Mouse (Mus musculus) E14TG2a.4 (cell line): Measurements from ENCODE around the gene Zbtb14.

Source experiments
- CTCF ChIP-seq: conservative IDR thresholded peaks from 2 replicates; pipeline ENCODE4 v1.5.1; 2014; ENCODE audit warnings: low read length
- NANOG ChIP-seq: IDR thresholded peaks from 2 replicates; pipeline ENCODE4 v1.6.1; 2014; ENCODE audit warnings: borderline replicate concordance, low read length, mixed read lengths

DNA sequence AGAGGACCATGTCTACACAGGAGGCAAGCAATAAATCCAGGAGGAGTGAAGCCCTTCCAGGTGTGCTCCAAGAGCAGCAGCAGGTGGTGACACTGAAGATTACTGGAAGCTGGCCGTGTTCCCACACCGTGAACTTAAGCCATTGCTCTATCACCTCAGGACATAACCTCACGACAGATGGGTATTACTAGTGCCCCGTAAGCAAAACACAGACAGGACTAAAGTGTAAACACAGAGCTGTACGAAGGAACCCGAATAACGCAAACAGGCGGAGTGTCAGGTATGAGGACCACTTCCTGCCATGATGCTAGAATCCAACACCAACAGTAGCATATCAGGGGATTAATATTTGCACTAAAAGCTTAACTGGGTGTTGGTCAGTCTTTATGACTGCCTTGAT, 2.0 kb upstream of the Zbtb14 start:
- no peak for TF ChIP-seq CTCF
- no peak for TF ChIP-seq NANOG
